Mouse (Mus musculus) liver, embryonic 16.5 days (tissue): Measurements from ENCODE around the gene Spef2. TPM values are rescaled to one million over a fixed set of nuclear protein-coding genes. Genes with fewer than 3 reads are reported as not detected.
"Not testable (repeated sequence)": the region's sequence is repeated elsewhere in the genome, so short reads cannot be mapped to it uniquely, and the experiment has no call there.

ENCODE experiments used
- ATAC-seq: fragments of 200-750 bp; cut with Nextera tagmentation; 2 replicates; pipeline ENCODE4 v1.8.0; 2017; ENCODE audit warnings: low read depth, mild to moderate bottlenecking, moderate number of reproducible peaks, moderate library complexity
- H3K27ac ChIP-seq: fragments of 300-500 bp; sonication (generic); 2 replicates; pipeline ENCODE4 v1.5.1; 2014; ENCODE audit warnings: mild to moderate bottlenecking, low read length
- H3K27me3 ChIP-seq: fragments of 300-500 bp; sonication (generic); 2 replicates; pipeline ENCODE4 v1.6.1; 2014; ENCODE audit warnings: low read depth, low read length, mixed read lengths; ENCODE audit not compliant: control insufficient read depth, insufficient read depth
- H3K36me3 ChIP-seq: fragments of 300-500 bp; sonication (generic); 2 replicates; pipeline ENCODE4 v1.6.1; 2014; ENCODE audit warnings: mild to moderate bottlenecking; ENCODE audit not compliant: control insufficient read depth, insufficient read depth
- H3K4me1 ChIP-seq: fragments of 300-500 bp; sonication (generic); 2 replicates; pipeline ENCODE4 v1.6.1; 2014; ENCODE audit warnings: low read depth, low read length, mixed read lengths; ENCODE audit not compliant: control insufficient read depth
- H3K4me2 ChIP-seq: fragments of 300-500 bp; sonication (generic); 2 replicates; pipeline ENCODE4 v1.6.1; 2014; ENCODE audit warnings: low read depth, low read length, mixed read lengths
- H3K4me3 ChIP-seq: fragments of 300-500 bp; sonication (generic); 2 replicates; pipeline ENCODE4 v1.5.1; 2014; ENCODE audit warnings: low read depth, mild to moderate bottlenecking, low read length
- H3K9ac ChIP-seq: fragments of 300-500 bp; sonication (generic); 2 replicates; pipeline ENCODE4 v1.6.1; 2014; ENCODE audit warnings: low read depth, low read length
- H3K9me3 ChIP-seq: fragments of 300-500 bp; sonication (generic); replicated peaks from 2 replicates; pipeline ENCODE4 v1.6.1; 2016; ENCODE audit warnings: low read length; ENCODE audit not compliant: control insufficient read depth
- WGBS: fragments of 180-500 bp; shearing (Covaris S2); extraction: QIAGEN DNeasy Blood & Tissue Kit; methylation state at CpG from one replicate; pipeline ENCODE4 v1.1.7; 2014; ENCODE audit not compliant: insufficient replicate concordance; 5-methylcytosine and 5-hydroxymethylcytosine counted together
- polyA plus RNA-seq: library from polyadenylated mRNA; unstranded; fragments of >200 nt; fragmentation: Nextera tagmentation; extraction: Ambion mirVana; gene quantifications from 2 replicates; pipeline ENCODE4 v1.2.1, GENCODE M21; 2015

The Spef2 gene
- polyA plus RNA-seq, 1 experiment from 2014 or later, result 0.04 TPM

- H3K36me3 ChIP-seq, result no peaks in the 10 kb centered on the region
- 55% methylated on average over 7 of the region's 7 CpGs for WGBS
- H3K27me3 ChIP-seq, result no peaks in the 10 kb centered on the region
- no peak overlapping the region for H3K4me2 ChIP-seq
- H3K9ac ChIP-seq, result no peak overlapping the region
- H3K4me1 ChIP-seq, result no peaks in the 10 kb centered on the region
- H3K27ac ChIP-seq, result no peak overlapping the region
- no peak for ATAC-seq
- no peaks in the 10 kb centered on the region for H3K9me3 ChIP-seq
- no peak overlapping the region for H3K4me3 ChIP-seq
Observed at GRCm38 (mm10) chr15:9572664-9573063, 176.0 kb downstream of the Spef2 start.

- Histone ChIP-seq H3K27me3 (no peaks in the 10 kb centered on the region), H3K9me3 (no peaks in the 10 kb centered on the region), H3K27ac (no peak overlapping the region), H3K4me3 (no peak overlapping the region), H3K9ac (no peak overlapping the region), H3K36me3 (no peaks in the 10 kb centered on the region), H3K4me1 (no peaks in the 10 kb centered on the region), H3K4me2 (no peak overlapping the region)
- 34% methylated on average over 2 of the region's 2 CpGs for WGBS
- ATAC-seq, result no peak
Observed at GRCm38 (mm10) chr15:9571896-9572295, 176.8 kb downstream of the Spef2 start.

GRCm38 (mm10) chr15:9567316-9567715, 181.4 kb downstream of the Spef2 start:
- whole genome bisulfite sequencing, result 70% methylated on average over 4 of the region's 4 CpGs
- H3K27me3 ChIP-seq, result no peaks in the 10 kb centered on the region

GRCm38 (mm10) chr15:9565396-9565795, 183.3 kb downstream of the Spef2 start:
- ATAC-seq, result no peak
- H3K9me3 ChIP-seq, result no peaks in the 10 kb centered on the region
- WGBS, result 60% methylated on average over 6 of the region's 6 CpGs
- no peaks in the 10 kb centered on the region for H3K4me1 ChIP-seq
- H3K27me3 ChIP-seq, result no peaks in the 10 kb centered on the region
- H3K4me2 ChIP-seq, result no peak overlapping the region
- no peak overlapping the region for H3K27ac ChIP-seq
- no peak overlapping the region for H3K4me3 ChIP-seq
- no peaks in the 10 kb centered on the region for H3K36me3 ChIP-seq
- H3K9ac ChIP-seq, result no peak overlapping the region

More at GRCm38 (mm10) chr15:9567316-9567715, 181.4 kb downstream of the Spef2 start:
- ATAC-seq, result no peak
- Histone ChIP-seq H3K36me3 (no peaks in the 10 kb centered on the region), H3K9me3 (no peaks in the 10 kb centered on the region), H3K4me2 (no peak overlapping the region), H3K9ac (no peak overlapping the region), H3K4me3 (no peak overlapping the region), H3K4me1 (no peaks in the 10 kb centered on the region), H3K27ac (no peak overlapping the region)

- Histone ChIP-seq H3K4me3 (no peak overlapping the region), H3K4me1 (no peaks in the 10 kb centered on the region), H3K27me3 (no peaks in the 10 kb centered on the region), H3K36me3 (no peaks in the 10 kb centered on the region), H3K9ac (no peak overlapping the region), H3K27ac (no peak overlapping the region), H3K4me2 (no peak overlapping the region), H3K9me3 (no peaks in the 10 kb centered on the region)
- ATAC-seq, result no peak
- 43% methylated on average over 3 of the region's 3 CpGs for WGBS
Observed at GRCm38 (mm10) chr15:9564156-9564555, 184.5 kb downstream of the Spef2 start.

- H3K27me3 ChIP-seq, H3K9ac ChIP-seq, H3K4me1 ChIP-seq, ATAC-seq, H3K27ac ChIP-seq, H3K4me3 ChIP-seq, H3K36me3 ChIP-seq, H3K4me2 ChIP-seq, H3K9me3 ChIP-seq: not testable (repeated sequence)
- 78% methylated on average over 13 of the region's 15 CpGs for WGBS
Observed at GRCm38 (mm10) chr15:9557264-9557663, 191.4 kb downstream of the Spef2 start.

- no peak overlapping the region for H3K9ac ChIP-seq
- no peaks in the 10 kb centered on the region for H3K27me3 ChIP-seq
- no peaks in the 10 kb centered on the region for H3K9me3 ChIP-seq
- no peak overlapping the region for H3K27ac ChIP-seq
- no peak overlapping the region for H3K4me3 ChIP-seq
- H3K4me2 ChIP-seq, result no peak overlapping the region
- WGBS, result 65% methylated on average over 2 of the region's 2 CpGs
- no peaks in the 10 kb centered on the region for H3K4me1 ChIP-seq
- no peak for ATAC-seq
- H3K36me3 ChIP-seq, result no peaks in the 10 kb centered on the region
Observed at GRCm38 (mm10) chr15:9548951-9549350, 199.7 kb downstream of the Spef2 start.

GRCm38 (mm10) chr15:9535200-9535599, 213.5 kb downstream of the Spef2 start:
- no peak overlapping the region for H3K27ac ChIP-seq
- WGBS, result 44% methylated on average over 1 of the region's 1 CpGs
- no peaks in the 10 kb centered on the region for H3K9me3 ChIP-seq
- H3K4me1 ChIP-seq, result no peaks in the 10 kb centered on the region
- no peak overlapping the region for H3K4me2 ChIP-seq
- ATAC-seq, result no peak
- no peak overlapping the region for H3K9ac ChIP-seq
- H3K36me3 ChIP-seq, result no peaks in the 10 kb centered on the region
- no peaks in the 10 kb centered on the region for H3K27me3 ChIP-seq
- no peak overlapping the region for H3K4me3 ChIP-seq

GRCm38 (mm10) chr15:9533356-9533902, 215.2 kb downstream of the Spef2 start:
- Histone ChIP-seq H3K27me3 (no peaks in the 10 kb centered on the region), H3K4me2 (no peak overlapping the region), H3K4me1 (no peaks in the 10 kb centered on the region), H3K27ac (no peak overlapping the region), H3K36me3 (no peaks in the 10 kb centered on the region), H3K9ac (no peak overlapping the region), H3K9me3 (no peaks in the 10 kb centered on the region), H3K4me3 (no peak overlapping the region)
- WGBS, result 16% methylated on average over 3 of the region's 3 CpGs
- no peak for ATAC-seq
